Mouse (Mus musculus): ENCODE data around the gene Idh2. TPM values are rescaled to one million over a fixed set of nuclear protein-coding genes. Genes with fewer than 3 reads are reported as not detected.

The Idh2 gene
- polyA plus RNA-seq, 1 experiment from 2014 or later = 603 TPM

GRCm38 (mm10) chr7:80149356-80149755 lies 34.2 kb upstream of the Idh2 start:
- DNase-seq (ENCODE audit: low spot score) = no peak

GRCm38 (mm10) chr7:80146077-80146476 lies 30.9 kb upstream of the Idh2 start:
- no peaks in the 10 kb centered on the region for H3K27me3 ChIP-seq (replicated peaks; ENCODE audit: control insufficient read depth, insufficient read depth, low read length)
- H3K9ac ChIP-seq (ENCODE audit: low read length) = no peak overlapping the region
- H3K36me3 ChIP-seq (ENCODE audit: control insufficient read depth, insufficient read depth, low read length) = no peaks in the 10 kb centered on the region
- no peak for DNase-seq (ENCODE audit: low spot score)
- ATAC-seq (replicated peaks; ENCODE audit: low FRiP score, low TSS enrichment, low read depth) = no peak
- no peak overlapping the region for H3K4me2 ChIP-seq (ENCODE audit: low read length)
- H3K4me3 ChIP-seq (ENCODE audit: low read depth, low read length) = no peak overlapping the region
- H3K4me1 ChIP-seq (replicated peaks; ENCODE audit: control insufficient read depth, insufficient read depth, low read length) = 0 out of 2 replicates have a peak, but pooled peaks cover 3% of the 10 kb centered on the region
- H3K27ac ChIP-seq (ENCODE audit: low read depth) = no peak overlapping the region
- no peaks in the 10 kb centered on the region for H3K9me3 ChIP-seq (ENCODE audit: control insufficient read depth, low read length)
- WGBS = 84% methylated on average over 8 of the region's 8 CpGs

More at GRCm38 (mm10) chr7:80149356-80149755, 34.2 kb upstream of the Idh2 start:
- no peak overlapping the region for H3K4me3 ChIP-seq (ENCODE audit: low read depth, low read length)
- H3K9ac ChIP-seq (ENCODE audit: low read length) = no peak overlapping the region
- H3K4me1 ChIP-seq (replicated peaks; ENCODE audit: control insufficient read depth, insufficient read depth, low read length) = no peaks in the 10 kb centered on the region
- H3K27ac ChIP-seq (ENCODE audit: low read depth) = peak overlapping the region; percentile 27; the same call in 1 of the 2 replicates
- H3K27me3 ChIP-seq (replicated peaks; ENCODE audit: control insufficient read depth, insufficient read depth, low read length) = no peaks in the 10 kb centered on the region
- no peaks in the 10 kb centered on the region for H3K9me3 ChIP-seq (ENCODE audit: control insufficient read depth, low read length)
- no peak for ATAC-seq (replicated peaks; ENCODE audit: low FRiP score, low TSS enrichment, low read depth)
- H3K36me3 ChIP-seq (ENCODE audit: control insufficient read depth, insufficient read depth, low read length) = no peaks in the 10 kb centered on the region
- 45% methylated on average over 9 of the region's 9 CpGs for WGBS
- H3K4me2 ChIP-seq (ENCODE audit: low read length) = no peak overlapping the region

DNA sequence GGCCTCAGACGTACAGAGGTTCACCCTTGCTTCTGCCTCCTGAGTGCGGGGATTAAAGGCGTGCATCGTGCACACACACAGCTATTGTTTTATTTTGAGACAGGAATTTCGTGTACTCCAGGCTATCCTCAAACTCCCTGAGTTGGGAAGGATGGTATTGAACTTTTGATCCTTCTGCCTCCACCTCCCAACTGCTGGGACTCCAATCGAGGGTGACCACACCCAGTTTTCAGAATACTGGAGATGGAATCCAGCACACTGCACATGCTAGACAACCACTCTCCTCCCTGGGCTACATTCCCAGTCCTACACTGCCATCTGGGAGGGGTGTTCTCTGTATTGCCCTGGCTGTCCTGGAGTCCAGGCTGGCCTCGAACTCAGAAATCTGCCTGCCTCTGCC lies 29.5 kb upstream of the Idh2 start:
- H3K36me3 ChIP-seq (ENCODE audit: control insufficient read depth, insufficient read depth, low read length) = no peaks in the 10 kb centered on the region
- 0 out of 2 replicates have a peak, but pooled peaks cover 5% of the 10 kb centered on the region for H3K4me1 ChIP-seq (replicated peaks; ENCODE audit: control insufficient read depth, insufficient read depth, low read length)
- WGBS = 90% methylated on average over 7 of the region's 7 CpGs
- H3K27me3 ChIP-seq (replicated peaks; ENCODE audit: control insufficient read depth, insufficient read depth, low read length) = no peaks in the 10 kb centered on the region
- DNase-seq (ENCODE audit: low spot score) = no peak
- H3K4me2 ChIP-seq (ENCODE audit: low read length) = no peak overlapping the region
- no peak overlapping the region for H3K4me3 ChIP-seq (ENCODE audit: low read depth, low read length)
- H3K9me3 ChIP-seq (ENCODE audit: control insufficient read depth, low read length) = no peaks in the 10 kb centered on the region
- H3K27ac ChIP-seq (ENCODE audit: low read depth) = no peak overlapping the region
- no peak for ATAC-seq (replicated peaks; ENCODE audit: low FRiP score, low TSS enrichment, low read depth)
- H3K9ac ChIP-seq (ENCODE audit: low read length) = no peak overlapping the region

DNA sequence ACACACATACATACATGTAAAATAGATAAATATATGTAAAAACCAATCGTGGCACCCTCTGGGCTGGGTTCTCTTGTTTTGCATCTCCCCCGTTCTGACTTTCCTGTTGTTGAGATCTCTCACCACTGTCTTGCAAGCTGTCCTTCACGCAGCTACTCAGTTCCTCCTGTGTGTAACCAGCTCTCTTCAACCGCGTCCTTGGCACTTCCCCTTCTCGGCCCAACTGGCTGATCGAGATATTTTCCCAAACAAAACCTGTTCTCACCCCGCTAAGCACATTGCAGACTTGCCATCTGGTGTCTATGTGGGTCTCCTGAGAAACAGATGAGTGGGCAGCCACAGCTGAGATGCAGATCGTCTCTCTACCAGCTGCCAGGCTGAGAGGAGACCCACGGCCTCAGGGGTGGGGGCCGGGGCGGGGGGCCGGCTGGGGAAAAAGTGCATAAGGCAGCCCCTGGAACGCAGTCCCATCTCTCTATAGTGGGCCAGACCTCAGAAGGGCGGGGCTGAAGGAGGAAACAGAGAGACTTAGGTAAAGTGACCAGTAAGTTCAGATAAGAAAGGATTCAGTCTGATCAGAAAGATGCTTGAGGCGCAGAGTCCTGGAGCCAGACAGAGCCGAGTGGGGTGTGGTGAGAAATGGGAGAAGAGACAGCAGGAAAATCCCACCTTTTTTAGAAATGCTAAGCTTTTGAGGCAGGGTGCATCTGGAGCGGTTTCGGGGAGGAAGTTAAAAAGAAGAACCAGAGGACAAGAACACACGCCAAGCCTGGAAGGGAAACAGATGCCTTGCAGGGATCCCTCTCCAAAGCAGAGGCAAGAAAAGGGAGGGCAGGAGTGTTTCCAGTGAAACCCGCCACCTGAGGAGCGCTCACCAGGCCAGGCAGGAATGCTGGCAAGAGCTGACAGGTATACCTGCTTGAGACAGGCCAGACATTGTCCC lies 28.4 kb upstream of the Idh2 start:
- ATAC-seq (replicated peaks; ENCODE audit: low FRiP score, low TSS enrichment, low read depth) (0 out of 2 replicates have a peak, but pooled peaks have one; percentile 20), DNase-seq (ENCODE audit: low spot score) (no peak)
- H3K9ac ChIP-seq (ENCODE audit: low read length) = no peak overlapping the region
- 0 out of 2 replicates have a peak, but pooled peaks cover 5% of the 10 kb centered on the region for H3K4me1 ChIP-seq (replicated peaks; ENCODE audit: control insufficient read depth, insufficient read depth, low read length)
- H3K9me3 ChIP-seq (ENCODE audit: control insufficient read depth, low read length) = no peaks in the 10 kb centered on the region
- no peak overlapping the region for H3K4me3 ChIP-seq (ENCODE audit: low read depth, low read length)
- no peaks in the 10 kb centered on the region for H3K27me3 ChIP-seq (replicated peaks; ENCODE audit: control insufficient read depth, insufficient read depth, low read length)
- H3K27ac ChIP-seq (ENCODE audit: low read depth) = peak overlapping the region; percentile 24; the same call in 1 of the 2 replicates
- H3K4me2 ChIP-seq (ENCODE audit: low read length) = no peak overlapping the region
- WGBS = 30% methylated on average over 22 of the region's 22 CpGs
- no peaks in the 10 kb centered on the region for H3K36me3 ChIP-seq (ENCODE audit: control insufficient read depth, insufficient read depth, low read length)

- no peak overlapping the region for H3K9ac ChIP-seq (ENCODE audit: low read length)
- H3K4me1 ChIP-seq (replicated peaks; ENCODE audit: control insufficient read depth, insufficient read depth, low read length) = 0 out of 2 replicates have a peak, but pooled peaks cover 5% of the 10 kb centered on the region
- peak overlapping the region; percentile 20; the same call in 1 of the 2 replicates for H3K4me2 ChIP-seq (ENCODE audit: low read length)
- DNase-seq (ENCODE audit: low spot score) = peak; percentile 87
- peak; percentile 63 for ATAC-seq (replicated peaks; ENCODE audit: low FRiP score, low TSS enrichment, low read depth)
- H3K27ac ChIP-seq (ENCODE audit: low read depth) = no peak overlapping the region
- no peaks in the 10 kb centered on the region for H3K36me3 ChIP-seq (ENCODE audit: control insufficient read depth, insufficient read depth, low read length)
- H3K9me3 ChIP-seq (ENCODE audit: control insufficient read depth, low read length) = peaks cover 13% of the 10 kb centered on the region
- 15% methylated on average over 9 of the region's 9 CpGs for WGBS
- H3K27me3 ChIP-seq (replicated peaks; ENCODE audit: control insufficient read depth, insufficient read depth, low read length) = no peaks in the 10 kb centered on the region
- H3K4me3 ChIP-seq (ENCODE audit: low read depth, low read length) = no peak overlapping the region
Measured at GRCm38 (mm10) chr7:80140815-80141214, 25.6 kb upstream of the Idh2 start.

- no peak for DNase-seq (ENCODE audit: low spot score)
- Histone ChIP-seq H3K27me3 (replicated peaks; ENCODE audit: control insufficient read depth, insufficient read depth, low read length) (no peaks in the 10 kb centered on the region), H3K4me1 (replicated peaks; ENCODE audit: control insufficient read depth, insufficient read depth, low read length) (peaks cover 14% of the 10 kb centered on the region), H3K4me2 (ENCODE audit: low read length) (no peak overlapping the region), H3K4me3 (ENCODE audit: low read depth, low read length) (no peak overlapping the region), H3K27ac (ENCODE audit: low read depth) (no peak overlapping the region), H3K9ac (ENCODE audit: low read length) (no peak overlapping the region), H3K9me3 (ENCODE audit: control insufficient read depth, low read length) (peaks cover 13% of the 10 kb centered on the region), H3K36me3 (ENCODE audit: control insufficient read depth, insufficient read depth, low read length) (no peaks in the 10 kb centered on the region)
- 77% methylated on average over 1 of the region's 1 CpGs for WGBS
- no peak for ATAC-seq (replicated peaks; ENCODE audit: low FRiP score, low TSS enrichment, low read depth)
Measured at GRCm38 (mm10) chr7:80138375-80138774, 23.2 kb upstream of the Idh2 start.

- H3K27ac ChIP-seq (ENCODE audit: low read depth) = no peak overlapping the region
Measured at GRCm38 (mm10) chr7:80135173-80135532, 20.0 kb upstream of the Idh2 start.

GRCm38 (mm10) chr7:80134454-80135172 lies 19.4 kb upstream of the Idh2 start:
- no peak; the same call in 1 of the 2 replicates for ATAC-seq (replicated peaks; ENCODE audit: low FRiP score, low TSS enrichment, low read depth)
- Histone ChIP-seq H3K9me3 (ENCODE audit: control insufficient read depth, low read length) (peaks cover 13% of the 10 kb centered on the region), H3K27ac (ENCODE audit: low read depth) (peak overlapping the region; percentile 28), H3K4me3 (ENCODE audit: low read depth, low read length) (no peak overlapping the region), H3K9ac (ENCODE audit: low read length) (no peak overlapping the region), H3K27me3 (replicated peaks; ENCODE audit: control insufficient read depth, insufficient read depth, low read length) (no peaks in the 10 kb centered on the region), H3K36me3 (ENCODE audit: control insufficient read depth, insufficient read depth, low read length) (no peaks in the 10 kb centered on the region), H3K4me1 (replicated peaks; ENCODE audit: control insufficient read depth, insufficient read depth, low read length) (peaks cover 9% of the 10 kb centered on the region), H3K4me2 (ENCODE audit: low read length) (no peak overlapping the region)
- 36% methylated on average over 8 of the region's 8 CpGs for WGBS
- DNase-seq (ENCODE audit: low spot score) = peak; percentile 76

More at GRCm38 (mm10) chr7:80135173-80135532, 20.0 kb upstream of the Idh2 start:
- H3K9ac ChIP-seq (ENCODE audit: low read length) = no peak overlapping the region
- 75% methylated on average over 1 of the region's 1 CpGs for WGBS
- H3K4me2 ChIP-seq (ENCODE audit: low read length) = no peak overlapping the region
- H3K9me3 ChIP-seq (ENCODE audit: control insufficient read depth, low read length) = peaks cover 13% of the 10 kb centered on the region
- no peak for DNase-seq (ENCODE audit: low spot score)
- no peaks in the 10 kb centered on the region for H3K27me3 ChIP-seq (replicated peaks; ENCODE audit: control insufficient read depth, insufficient read depth, low read length)
- H3K36me3 ChIP-seq (ENCODE audit: control insufficient read depth, insufficient read depth, low read length) = no peaks in the 10 kb centered on the region
- no peak for ATAC-seq (replicated peaks; ENCODE audit: low FRiP score, low TSS enrichment, low read depth)
- H3K4me3 ChIP-seq (ENCODE audit: low read depth, low read length) = no peak overlapping the region
- H3K4me1 ChIP-seq (replicated peaks; ENCODE audit: control insufficient read depth, insufficient read depth, low read length) = peaks cover 9% of the 10 kb centered on the region
